Mouse (Mus musculus) yolk sac, embryonic 10.5 days (tissue): Measurements from ENCODE around the gene Dtx2.
"Not testable (repeated sequence)": the region's sequence is repeated elsewhere in the genome, so short reads cannot be mapped to it uniquely, and the experiment has no call there.

Experiments used
- DNase-seq: peaks from one replicate; pipeline ENCODE4 v3.0.0-alpha.2; 2017; ENCODE audit warnings: low spot score

Gene Dtx2

DNA sequence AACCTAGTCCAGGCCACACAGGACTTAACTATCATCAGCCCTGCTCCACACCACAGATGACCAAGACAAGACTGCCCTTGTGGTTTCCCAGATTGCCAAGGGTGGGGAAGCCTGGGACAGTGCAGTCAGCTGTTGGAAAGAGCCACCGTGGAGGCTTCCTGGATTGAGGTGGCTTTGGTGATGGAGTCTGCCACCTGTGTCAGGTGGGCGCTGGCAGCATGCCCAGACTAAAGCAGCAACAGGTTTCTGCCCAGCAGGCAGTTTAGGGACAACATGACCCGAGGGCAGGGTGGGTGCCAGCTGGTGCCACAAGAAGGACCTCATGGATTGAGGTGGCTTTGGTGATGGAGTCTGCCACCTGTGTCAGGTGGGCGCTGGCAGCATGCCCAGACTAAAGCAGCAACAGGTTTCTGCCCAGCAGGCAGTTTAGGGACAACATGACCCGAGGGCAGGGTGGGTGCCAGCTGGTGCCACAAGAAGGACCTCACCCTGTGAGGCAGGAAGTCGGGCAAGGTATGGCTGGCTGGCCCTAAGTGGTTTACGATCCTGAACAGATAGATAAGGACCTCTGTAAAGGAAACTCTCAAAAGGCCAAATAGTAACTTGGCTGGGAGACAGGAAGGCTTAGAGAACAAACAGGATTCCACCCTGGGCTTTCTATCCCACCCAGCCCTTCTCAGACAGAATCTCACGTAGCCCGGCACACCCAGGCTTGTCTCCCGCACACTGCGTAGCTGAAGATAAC lies 72.0 kb downstream of the Dtx2 start:
- DNase-seq = not testable (repeated sequence)

GRCm38 (mm10) chr5:136069411-136069810 lies 74.8 kb downstream of the Dtx2 start:
- DNase-seq = no peak

GRCm38 (mm10) chr5:136073051-136073450 lies 78.5 kb downstream of the Dtx2 start:
- DNase-seq = no peak

- no peak for DNase-seq
These were observed 78.9 kb downstream of the Dtx2 start for GRCm38 (mm10) chr5:136073526-136073925.

DNA sequence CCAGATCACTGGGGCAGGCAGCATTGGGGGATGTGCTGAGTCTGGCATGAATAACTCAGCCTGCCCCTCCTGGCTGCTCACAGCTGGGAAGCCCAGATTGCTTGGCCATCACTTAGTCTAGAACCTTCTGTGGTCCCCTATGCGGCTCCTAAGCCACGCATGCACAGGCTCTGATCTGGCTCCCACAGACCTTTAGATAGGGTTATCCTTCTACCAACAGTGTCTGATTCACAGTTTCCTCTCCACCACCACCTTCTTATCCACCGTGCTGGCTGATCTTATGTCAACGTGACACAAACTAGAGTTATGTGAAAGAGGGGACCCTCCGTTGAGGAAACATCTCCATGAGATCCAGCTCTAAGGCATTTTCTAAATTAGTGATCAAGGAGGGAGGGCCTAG lies 80.5 kb downstream of the Dtx2 start:
- DNase-seq = no peak

GRCm38 (mm10) chr5:136076284-136076683 lies 81.7 kb downstream of the Dtx2 start:
- no peak for DNase-seq

DNA sequence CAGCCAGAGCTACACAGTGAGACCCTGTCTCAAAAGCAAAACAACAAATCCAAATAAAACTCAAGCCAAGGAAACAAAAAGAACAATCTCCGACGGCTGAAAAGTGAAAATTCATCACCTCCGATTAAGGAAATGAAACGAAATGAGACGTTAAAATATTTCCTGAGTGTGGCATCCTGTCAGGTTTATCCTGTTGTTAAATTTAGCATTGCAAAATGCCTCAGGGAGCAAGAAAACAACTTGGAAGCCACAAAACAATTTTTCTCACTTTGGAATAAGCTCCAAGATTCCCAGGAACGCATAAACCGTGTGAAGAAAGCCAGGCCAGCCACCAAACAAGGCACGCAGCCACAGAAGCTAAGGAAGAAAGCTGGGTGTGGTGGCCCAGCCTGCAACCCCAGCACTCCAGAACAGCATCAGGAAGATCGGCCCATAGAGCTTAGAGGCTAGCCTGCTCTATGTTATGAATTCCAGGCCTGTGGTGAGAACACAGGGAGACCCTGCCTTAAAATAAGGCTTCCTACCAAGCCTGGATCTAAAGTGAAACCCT lies 82.5 kb downstream of the Dtx2 start:
- DNase-seq = no peak

DNA sequence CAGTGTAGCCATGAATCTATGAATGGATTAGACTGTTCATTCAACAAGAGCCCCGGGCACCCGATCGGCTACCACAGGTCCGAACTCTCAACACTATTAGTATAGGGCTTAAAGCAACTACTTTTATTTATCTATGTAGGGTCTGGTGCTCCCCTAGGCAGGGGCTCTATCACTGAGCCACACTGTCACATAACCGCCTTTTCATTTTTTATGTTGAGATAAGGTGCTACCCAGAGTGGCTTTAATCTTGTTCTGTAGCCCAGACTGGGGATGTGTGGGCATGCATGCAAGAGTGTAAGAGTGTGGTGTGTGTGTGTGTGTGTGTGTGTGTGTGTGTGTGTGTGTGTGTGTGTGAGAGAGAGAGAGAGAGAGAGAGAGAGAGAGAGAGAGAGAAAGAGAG lies 83.5 kb downstream of the Dtx2 start:
- no peak for DNase-seq

GRCm38 (mm10) chr5:136082345-136082744 lies 87.7 kb downstream of the Dtx2 start:
- no peak for DNase-seq
